Mouse (Mus musculus) E14TG2a.4 (cell line): ENCODE results near the gene 2310061I04Rik.

Experiments used
- H3K27me3 ChIP-seq: 2 replicates; pipeline ENCODE4 v1.6.1; 2014; ENCODE audit warnings: low read length, control low read depth; ENCODE audit not compliant: insufficient read depth
- H3K36me3 ChIP-seq: 2 replicates; pipeline ENCODE4 v1.6.1; 2014; ENCODE audit warnings: low read length, control low read depth; ENCODE audit not compliant: insufficient read depth
- H3K4me1 ChIP-seq: replicated peaks from 2 replicates; pipeline ENCODE4 v1.6.1; 2014; ENCODE audit warnings: low read depth, low read length, control low read depth
- H3K4me3 ChIP-seq: replicated peaks from 2 replicates; pipeline ENCODE4 v1.5.1; 2014; ENCODE audit warnings: mild to moderate bottlenecking, low read length
- H3K9me3 ChIP-seq: 2 replicates; pipeline ENCODE4 v1.6.1; 2014; ENCODE audit warnings: low read length, control low read depth
- CTCF ChIP-seq: conservative IDR thresholded peaks from 2 replicates; pipeline ENCODE4 v1.5.1; 2014; ENCODE audit warnings: low read length
- NANOG ChIP-seq: IDR thresholded peaks from 2 replicates; pipeline ENCODE4 v1.6.1; 2014; ENCODE audit warnings: borderline replicate concordance, low read length, mixed read lengths
- POU5F1 ChIP-seq: IDR thresholded peaks from 2 replicates; pipeline ENCODE4 v1.6.1; 2014; ENCODE audit warnings: low read length, borderline replicate concordance

2310061I04Rik gene

DNA sequence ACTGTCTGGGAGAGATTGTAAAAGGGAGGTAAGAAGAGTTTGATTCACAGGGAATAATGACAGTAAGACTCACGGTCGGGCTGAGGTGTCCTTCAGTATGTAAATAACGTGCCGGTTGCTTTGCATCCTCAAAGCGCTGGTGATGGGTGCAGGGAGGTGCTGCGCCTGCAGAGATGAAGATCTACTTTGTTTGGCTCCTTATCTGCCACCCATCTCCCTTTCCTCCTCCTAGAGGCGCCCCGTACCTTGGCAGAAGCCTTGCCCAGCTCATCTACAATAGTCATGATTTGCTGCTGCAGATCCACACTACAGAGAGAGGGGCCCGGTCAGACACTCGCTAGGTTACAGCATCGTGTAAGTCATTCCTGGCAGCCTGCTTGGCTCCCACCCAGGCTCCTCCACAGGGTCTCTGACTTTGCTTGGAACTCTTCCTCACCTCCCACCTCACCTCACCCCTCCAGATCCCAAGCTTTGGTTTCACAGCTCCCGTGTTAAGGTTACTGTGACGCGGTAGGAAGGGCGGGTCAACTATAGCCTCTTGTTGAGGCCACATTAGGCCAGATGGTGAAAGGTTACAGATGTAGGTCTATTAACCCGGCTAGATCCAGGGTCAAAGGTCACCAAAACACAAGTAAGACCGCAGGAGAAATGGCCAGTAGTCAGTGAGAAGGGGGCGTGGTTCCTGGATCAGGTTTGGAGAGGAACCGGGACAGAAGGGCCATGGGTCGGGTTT is 12.1 kb upstream of the 2310061I04Rik start:
- peaks cover 79% of the 10 kb centered on the region for H3K36me3 ChIP-seq
- TF ChIP-seq POU5F1 (no peak), CTCF (no peak), NANOG (no peak)
- no peaks in the 10 kb centered on the region for H3K27me3 ChIP-seq
- H3K4me3 ChIP-seq: peak overlapping the region; percentile 83
- no peaks in the 10 kb centered on the region for H3K9me3 ChIP-seq
- peaks cover 55% of the 10 kb centered on the region for H3K4me1 ChIP-seq

DNA sequence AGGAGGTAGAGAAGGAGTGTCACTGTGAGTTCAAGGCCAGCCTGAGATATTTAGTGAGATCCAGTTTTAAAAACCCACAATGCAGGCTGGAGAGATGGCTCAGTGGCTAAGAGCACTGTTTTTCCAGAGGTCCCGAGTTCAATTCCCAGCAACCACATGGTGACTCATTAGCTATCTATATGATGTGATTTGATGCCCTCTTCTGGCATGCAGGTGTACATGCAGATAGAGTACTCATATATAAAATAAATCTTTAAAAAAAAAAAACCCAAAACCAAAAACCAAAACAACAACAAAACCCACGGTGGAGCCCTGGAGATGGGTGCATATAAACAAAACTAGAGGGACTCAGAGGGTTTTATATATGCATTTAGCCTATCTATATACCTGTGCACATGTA is 10.4 kb upstream of the 2310061I04Rik start:
- peaks cover 77% of the 10 kb centered on the region for H3K36me3 ChIP-seq
- TF ChIP-seq NANOG (no peak), POU5F1 (no peak), CTCF (no peak; the same call in 1 of the 2 replicates)
- no peaks in the 10 kb centered on the region for H3K27me3 ChIP-seq
- H3K4me1 ChIP-seq: peaks cover 43% of the 10 kb centered on the region
- no peaks in the 10 kb centered on the region for H3K9me3 ChIP-seq
- no peak overlapping the region for H3K4me3 ChIP-seq

- peaks cover 40% of the 10 kb centered on the region for H3K4me1 ChIP-seq
- H3K9me3 ChIP-seq: no peaks in the 10 kb centered on the region
- no peak for TF ChIP-seq NANOG
- no peak for TF ChIP-seq CTCF
- TF ChIP-seq POU5F1: no peak
- H3K27me3 ChIP-seq: no peaks in the 10 kb centered on the region
- H3K36me3 ChIP-seq: peaks cover 61% of the 10 kb centered on the region
- no peak overlapping the region for H3K4me3 ChIP-seq
Measured at GRCm38 (mm10) chr17:35905587-35905986, 8.4 kb upstream of the 2310061I04Rik start.

DNA sequence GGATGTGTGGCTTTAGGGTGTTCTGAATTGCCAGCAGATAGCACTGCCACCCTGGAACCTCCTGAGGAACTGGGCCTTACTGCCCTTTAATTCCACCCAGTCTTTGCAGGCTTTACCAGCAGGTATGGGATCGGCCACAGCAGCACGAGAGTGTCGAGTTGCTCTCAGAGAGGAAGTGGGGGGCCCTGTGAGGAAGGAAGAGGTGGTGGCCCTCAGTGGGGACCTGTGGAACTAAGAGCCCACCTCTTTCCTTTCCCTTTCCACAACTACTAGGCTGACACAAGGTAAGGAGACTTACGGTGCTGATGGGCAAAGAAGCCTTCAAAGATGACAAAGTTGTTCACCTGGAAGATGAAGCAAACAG is 6.7 kb upstream of the 2310061I04Rik start:
- H3K4me3 ChIP-seq: no peak overlapping the region
- TF ChIP-seq CTCF: no peak
- no peak for TF ChIP-seq POU5F1
- no peak for TF ChIP-seq NANOG
- no peaks in the 10 kb centered on the region for H3K9me3 ChIP-seq
- H3K27me3 ChIP-seq: no peaks in the 10 kb centered on the region
- H3K4me1 ChIP-seq: peaks cover 44% of the 10 kb centered on the region
- H3K36me3 ChIP-seq: peaks cover 66% of the 10 kb centered on the region

DNA sequence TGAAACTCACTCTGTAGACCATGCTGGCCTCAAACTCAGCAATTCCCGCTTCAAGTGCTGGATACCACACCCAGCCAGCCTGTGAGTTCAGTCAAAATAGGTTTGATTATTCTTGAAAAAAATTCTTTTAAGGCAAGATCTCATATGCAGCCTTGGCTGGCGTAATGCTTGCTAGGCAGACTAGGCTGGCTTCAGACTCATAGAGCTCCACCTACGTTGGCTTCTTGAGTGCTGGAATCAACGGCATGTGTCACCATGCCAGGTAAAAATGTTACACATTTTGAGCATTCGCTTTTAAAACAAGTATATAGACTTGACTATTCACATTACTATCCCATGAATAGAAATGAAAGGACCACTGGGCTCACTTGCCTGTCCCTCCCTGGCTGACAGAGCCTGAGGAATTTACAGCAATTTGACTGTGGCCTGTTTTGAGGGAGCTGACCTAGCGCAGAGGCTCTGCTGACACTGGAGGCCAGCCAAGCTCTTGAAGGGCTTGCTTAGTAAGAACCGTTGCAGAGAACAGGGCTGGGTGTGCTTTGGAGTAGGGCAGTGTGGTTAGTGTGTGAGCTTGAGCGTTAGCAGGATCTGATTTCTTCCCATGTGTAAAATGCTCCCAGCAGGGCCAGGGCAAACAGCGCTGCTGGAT is 6.2 kb upstream of the 2310061I04Rik start:
- no peak for TF ChIP-seq NANOG
- TF ChIP-seq POU5F1: no peak
- no peak for TF ChIP-seq CTCF
- Histone ChIP-seq H3K9me3 (no peaks in the 10 kb centered on the region), H3K4me3 (no peak overlapping the region), H3K36me3 (peaks cover 62% of the 10 kb centered on the region), H3K27me3 (no peaks in the 10 kb centered on the region), H3K4me1 (peaks cover 41% of the 10 kb centered on the region)

DNA sequence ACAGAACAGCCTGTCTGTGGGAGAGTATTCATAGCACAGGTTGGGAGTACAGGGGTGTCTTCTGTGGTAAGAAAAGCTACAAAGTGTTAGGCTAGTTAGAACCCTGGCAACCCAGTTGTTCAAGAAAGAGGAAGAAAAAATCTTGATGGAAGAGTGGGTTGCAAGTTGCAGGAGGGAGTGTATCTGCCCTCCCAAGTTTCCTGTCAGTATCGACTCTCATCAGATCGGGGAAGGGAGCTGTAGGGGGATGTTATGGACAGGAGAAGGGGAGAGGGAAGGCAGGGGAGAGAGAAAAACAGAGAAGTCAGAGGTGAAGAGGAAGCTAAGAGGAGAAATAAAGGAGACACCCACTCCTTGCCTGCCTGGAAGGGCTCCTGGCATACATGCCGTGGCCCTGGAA is 3.4 kb upstream of the 2310061I04Rik start:
- Histone ChIP-seq H3K27me3 (no peaks in the 10 kb centered on the region), H3K36me3 (peaks cover 42% of the 10 kb centered on the region), H3K9me3 (no peaks in the 10 kb centered on the region), H3K4me1 (peaks cover 52% of the 10 kb centered on the region), H3K4me3 (no peak overlapping the region)
- no peak for TF ChIP-seq POU5F1

DNA sequence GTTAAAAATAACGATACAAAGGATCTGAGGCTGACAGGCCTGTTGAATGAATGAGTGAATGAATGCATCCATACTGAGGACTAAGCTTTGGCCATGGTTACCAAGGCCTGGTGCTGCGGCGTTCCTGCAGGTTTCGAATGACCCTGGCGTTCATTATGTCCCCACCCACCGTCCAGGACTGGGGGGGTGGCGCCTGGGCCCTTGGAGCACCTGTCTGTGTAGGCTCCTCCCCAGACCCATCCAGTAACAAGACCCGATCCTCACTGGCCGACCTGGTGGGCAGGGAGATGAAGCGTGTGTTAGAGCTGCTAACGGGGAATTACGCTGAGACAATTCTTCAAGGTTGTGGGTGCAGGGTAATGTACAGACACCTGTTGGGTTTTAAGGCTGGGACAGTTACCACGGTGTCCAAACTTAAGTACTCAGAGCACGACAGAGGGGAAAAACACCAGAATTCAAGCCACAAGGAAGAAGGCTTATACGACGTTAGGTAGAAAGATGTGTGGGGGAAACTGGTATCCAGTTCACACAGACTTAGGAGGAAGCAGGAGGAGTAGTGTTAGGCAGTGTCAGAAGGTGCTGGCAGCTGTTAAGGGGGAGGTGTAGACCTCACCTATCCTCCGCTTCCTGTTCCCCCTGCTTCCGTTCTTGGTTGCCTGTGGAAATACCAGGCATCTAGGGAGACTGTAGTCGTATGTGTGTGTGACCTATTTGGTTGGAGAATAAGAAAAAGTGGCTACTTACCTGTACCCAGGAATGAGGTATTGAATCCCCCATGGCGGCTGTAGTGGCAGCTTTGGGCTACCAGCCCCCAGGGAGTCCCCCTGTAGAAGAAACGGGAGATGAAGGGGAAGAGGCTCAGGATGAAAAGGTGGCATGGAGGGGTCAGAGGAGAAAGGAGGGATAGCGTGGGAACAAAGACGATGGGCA is 678 bp upstream of the 2310061I04Rik start:
- H3K4me3 ChIP-seq: peak overlapping the region; percentile 92
- no peaks in the 10 kb centered on the region for H3K27me3 ChIP-seq
- H3K36me3 ChIP-seq: peaks cover 46% of the 10 kb centered on the region
- no peaks in the 10 kb centered on the region for H3K9me3 ChIP-seq
- TF ChIP-seq POU5F1: no peak
- TF ChIP-seq NANOG: no peak
- no peak for TF ChIP-seq CTCF
- peaks cover 73% of the 10 kb centered on the region for H3K4me1 ChIP-seq

DNA sequence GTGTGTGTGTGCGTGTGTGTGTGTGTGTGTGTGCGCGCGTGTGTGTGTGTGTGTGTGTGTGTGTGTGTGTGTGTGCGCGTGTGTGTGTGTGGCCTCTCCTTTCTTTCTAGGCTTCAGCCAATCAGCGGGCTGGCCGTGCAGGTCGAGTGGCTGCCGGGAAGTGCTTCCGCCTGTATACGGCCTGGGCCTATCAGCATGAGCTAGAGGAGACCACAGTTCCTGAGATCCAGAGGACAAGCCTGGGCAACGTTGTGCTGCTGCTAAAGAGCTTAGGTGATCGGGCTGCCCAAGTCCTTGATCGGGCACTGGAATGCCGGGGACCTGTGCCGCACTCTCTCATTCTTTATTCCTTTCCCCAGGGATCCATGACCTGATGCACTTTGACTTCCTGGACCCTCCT is 9.5 kb downstream of the 2310061I04Rik start:
- no peaks in the 10 kb centered on the region for H3K27me3 ChIP-seq
- no peaks in the 10 kb centered on the region for H3K9me3 ChIP-seq

More for the DNA sequence above, 9.5 kb downstream of the 2310061I04Rik start:
- peaks cover 94% of the 10 kb centered on the region for H3K36me3 ChIP-seq
- H3K4me3 ChIP-seq: peak overlapping the region; percentile 92
- no peak for TF ChIP-seq POU5F1
- no peak for TF ChIP-seq CTCF
- no peak for TF ChIP-seq NANOG
- peaks cover 73% of the 10 kb centered on the region for H3K4me1 ChIP-seq
